Mouse (Mus musculus) embryonic facial prominence, embryonic 11.5 days (tissue): ENCODE measurements around the gene Olfr323. TPM values are rescaled to one million over a fixed set of nuclear protein-coding genes. Genes with fewer than 3 reads are reported as not detected.

Source experiments
- ATAC-seq: fragments of 200-750 bp; cut with Nextera tagmentation; replicated peaks from 2 replicates; pipeline ENCODE4 v1.8.0; 2017; ENCODE audit warnings: low read depth; ENCODE audit not compliant: insufficient number of reproducible peaks, low FRiP score, low TSS enrichment
- DNase-seq: peaks from one replicate; pipeline ENCODE4 v3.0.0-alpha.2; 2015; ENCODE audit warnings: low spot score
- H3K27ac ChIP-seq: fragments of 300-500 bp; sonication (generic); replicated peaks from 2 replicates; pipeline ENCODE4 v1.5.1; 2014; ENCODE audit warnings: mild to moderate bottlenecking, low read depth, low read length, control low read depth
- H3K27me3 ChIP-seq: fragments of 300-500 bp; sonication (generic); 2 replicates; pipeline ENCODE4 v1.6.1; 2014; ENCODE audit warnings: mild to moderate bottlenecking, low read length, moderate library complexity, mixed read lengths; ENCODE audit not compliant: control insufficient read depth, insufficient read depth
- H3K36me3 ChIP-seq: fragments of 300-500 bp; sonication (generic); replicated peaks from 2 replicates; pipeline ENCODE4 v1.6.1; 2014; ENCODE audit warnings: low read depth, mild to moderate bottlenecking, low read length, moderate library complexity, mixed read lengths; ENCODE audit not compliant: control insufficient read depth, insufficient read depth
- H3K4me1 ChIP-seq: fragments of 300-500 bp; sonication (generic); 2 replicates; pipeline ENCODE4 v1.6.1; 2014; ENCODE audit warnings: low read length, mixed read lengths; ENCODE audit not compliant: control insufficient read depth, insufficient read depth
- H3K4me2 ChIP-seq: fragments of 300-500 bp; sonication (generic); 2 replicates; pipeline ENCODE4 v1.6.1; 2014; ENCODE audit warnings: low read depth, mild to moderate bottlenecking, control low read depth, low read length, moderate library complexity
- H3K4me3 ChIP-seq: fragments of 300-500 bp; sonication (generic); 2 replicates; pipeline ENCODE4 v1.5.1; 2014; ENCODE audit warnings: low read depth, low read length, control low read depth
- H3K9ac ChIP-seq: fragments of 300-500 bp; sonication (generic); replicated peaks from 2 replicates; pipeline ENCODE4 v1.6.1; 2014; ENCODE audit warnings: mild to moderate bottlenecking, control low read depth, low read length
- H3K9me3 ChIP-seq: fragments of 300-500 bp; sonication (generic); replicated peaks from 2 replicates; pipeline ENCODE4 v1.6.1; 2016; ENCODE audit warnings: mild to moderate bottlenecking, low read length, inconsistent platforms, mixed read lengths; ENCODE audit not compliant: control insufficient read depth
- WGBS: fragments of 180-500 bp; shearing (Covaris S2); extraction: QIAGEN DNeasy Blood & Tissue Kit; methylation state at CpG from one replicate; pipeline ENCODE4 v1.1.7; 2014; 5-methylcytosine and 5-hydroxymethylcytosine counted together
- polyA plus RNA-seq: library from polyadenylated mRNA; unstranded; fragments of >200 nt; fragmentation: Nextera tagmentation; extraction: Ambion mirVana; gene quantifications from 2 replicates; pipeline ENCODE4 v1.2.1, GENCODE M21; 2014

The Olfr323 gene
- polyA plus RNA-seq, 1 experiment from 2014 or later, result not detected

DNA sequence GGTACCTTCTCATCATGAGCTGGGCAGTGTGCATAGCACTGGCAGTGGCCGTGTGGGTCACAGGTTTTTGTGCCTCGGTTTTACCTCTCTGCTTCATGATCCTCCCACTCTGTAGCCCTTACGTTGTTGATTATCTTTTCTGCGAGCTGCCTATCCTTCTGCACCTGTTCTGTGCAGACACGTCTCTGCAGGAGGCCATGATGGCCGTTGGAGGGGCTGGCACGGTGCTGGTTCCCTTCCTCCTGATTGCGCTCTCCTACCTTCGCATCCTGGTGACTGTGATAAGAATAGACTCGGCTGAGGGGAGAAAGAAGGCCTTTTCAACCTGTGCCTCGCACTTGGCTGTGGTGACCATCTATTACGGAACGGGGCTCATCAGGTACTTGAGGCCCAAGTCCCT, 32.5 kb downstream of the Olfr323 start:
- 87% methylated on average over 13 of the region's 13 CpGs for WGBS
- H3K4me3 ChIP-seq, result no peak overlapping the region
- ATAC-seq (no peak), DNase-seq (no peak)
- H3K36me3 ChIP-seq, result no peaks in the 10 kb centered on the region
- no peak overlapping the region for H3K9ac ChIP-seq
- H3K27me3 ChIP-seq, result no peaks in the 10 kb centered on the region
- H3K9me3 ChIP-seq, result no peaks in the 10 kb centered on the region
- no peaks in the 10 kb centered on the region for H3K4me1 ChIP-seq
- H3K27ac ChIP-seq, result no peak overlapping the region
- no peak overlapping the region for H3K4me2 ChIP-seq

DNA sequence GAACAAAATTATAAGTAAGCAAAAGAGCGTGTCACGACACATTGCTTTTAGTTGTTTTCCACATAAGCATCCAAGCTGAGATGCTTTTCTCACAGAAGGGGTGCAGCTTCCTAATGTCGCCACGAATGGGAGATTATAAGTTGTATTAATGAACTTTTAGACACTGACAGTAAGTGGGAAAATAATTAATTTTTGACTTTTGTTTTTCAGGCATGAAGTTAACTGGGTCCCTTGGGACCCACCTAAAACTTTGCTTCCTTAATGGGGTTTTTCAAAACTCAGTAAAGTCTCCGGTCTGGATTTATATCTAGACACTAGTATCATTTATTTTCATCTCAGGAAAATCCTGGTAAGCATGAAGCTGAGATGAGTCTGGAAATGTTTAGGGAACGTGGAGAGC, 35.5 kb downstream of the Olfr323 start, which contains the start of gene Olfr324:
Gene Olfr324 (plus strand): TSS at position 301 of the 400 bp plus-strand sequence.
- Histone ChIP-seq H3K36me3 (no peaks in the 10 kb centered on the region), H3K27ac (no peak within 1 kb of the TSS), H3K4me1 (no peaks in the 10 kb centered on the region), H3K4me2 (no peak within 1 kb of the TSS), H3K4me3 (no peak within 1 kb of the TSS), H3K27me3 (no peaks in the 10 kb centered on the region), H3K9me3 (no peaks in the 10 kb centered on the region), H3K9ac (no peak within 1 kb of the TSS)
- no peak for ATAC-seq
- no peak for DNase-seq
- WGBS, result 83% methylated on average over 6 of the region's 6 CpGs

DNA sequence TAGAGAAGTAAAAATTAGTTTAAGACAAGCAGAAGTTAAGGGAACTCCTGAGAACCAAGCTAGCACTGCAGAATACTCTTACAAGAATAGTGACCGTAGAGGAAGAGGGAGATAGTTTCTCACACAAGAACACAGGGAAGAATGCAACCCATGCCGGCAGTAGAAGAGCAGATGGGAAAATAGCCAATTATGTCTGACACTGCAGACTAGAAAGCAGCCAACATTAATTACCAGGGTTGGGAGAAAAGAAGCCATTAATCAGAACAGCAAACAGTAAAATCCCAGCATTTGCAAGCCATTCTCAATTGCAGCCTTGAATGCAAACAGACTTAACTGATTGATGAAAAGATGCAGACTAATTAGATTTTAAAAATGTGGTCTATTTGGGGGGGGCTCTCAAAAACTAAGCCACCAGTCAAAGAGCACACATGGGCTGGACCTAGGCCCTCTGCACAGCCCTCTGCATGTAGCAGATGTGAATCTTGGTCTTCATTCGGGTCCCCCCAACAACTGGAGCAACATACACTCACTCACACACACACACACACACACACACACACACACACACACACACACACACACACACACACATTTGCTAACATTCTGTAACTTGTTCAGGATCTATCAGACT, 41.6 kb downstream of the Olfr323 start:
- Histone ChIP-seq H3K4me2 (no peak overlapping the region), H3K9me3 (no peaks in the 10 kb centered on the region), H3K9ac (no peak overlapping the region), H3K4me1 (no peaks in the 10 kb centered on the region), H3K27me3 (no peaks in the 10 kb centered on the region), H3K27ac (no peak overlapping the region), H3K4me3 (no peak overlapping the region), H3K36me3 (no peaks in the 10 kb centered on the region)
- WGBS, result 68% methylated on average over 3 of the region's 3 CpGs
- ATAC-seq (no peak), DNase-seq (no peak)

DNA sequence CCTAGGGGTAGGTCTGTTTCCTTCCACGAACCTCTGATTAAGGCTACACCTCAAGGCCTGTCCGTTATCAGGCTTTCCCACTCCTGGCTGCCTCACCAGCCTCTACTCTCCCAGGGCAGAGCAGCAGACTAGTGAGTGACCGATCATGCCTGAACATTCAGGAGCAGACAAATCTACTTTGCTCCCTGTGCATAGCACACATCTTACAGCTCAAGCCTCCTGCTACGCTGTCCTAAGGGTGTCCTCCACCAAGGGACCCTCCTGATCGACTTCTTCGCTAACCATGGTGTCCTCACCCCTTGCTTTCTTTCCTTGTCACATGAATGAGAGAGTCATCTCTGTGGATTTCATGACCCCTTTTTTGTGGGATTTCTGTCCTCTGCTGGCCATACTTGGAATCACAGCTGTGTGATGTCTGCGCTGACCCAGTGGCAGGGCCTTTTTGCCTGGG, 42.4 kb downstream of the Olfr323 start:
- H3K9me3 ChIP-seq, result no peaks in the 10 kb centered on the region
- no peak overlapping the region for H3K27ac ChIP-seq
- H3K9ac ChIP-seq, result no peak overlapping the region
- H3K4me2 ChIP-seq, result no peak overlapping the region
- H3K36me3 ChIP-seq, result no peaks in the 10 kb centered on the region
- DNase-seq, result peak; percentile 54
- H3K4me1 ChIP-seq, result no peaks in the 10 kb centered on the region
- H3K4me3 ChIP-seq, result no peak overlapping the region
- H3K27me3 ChIP-seq, result no peaks in the 10 kb centered on the region
- no peak for ATAC-seq
- WGBS, result 72% methylated on average over 7 of the region's 7 CpGs

DNA sequence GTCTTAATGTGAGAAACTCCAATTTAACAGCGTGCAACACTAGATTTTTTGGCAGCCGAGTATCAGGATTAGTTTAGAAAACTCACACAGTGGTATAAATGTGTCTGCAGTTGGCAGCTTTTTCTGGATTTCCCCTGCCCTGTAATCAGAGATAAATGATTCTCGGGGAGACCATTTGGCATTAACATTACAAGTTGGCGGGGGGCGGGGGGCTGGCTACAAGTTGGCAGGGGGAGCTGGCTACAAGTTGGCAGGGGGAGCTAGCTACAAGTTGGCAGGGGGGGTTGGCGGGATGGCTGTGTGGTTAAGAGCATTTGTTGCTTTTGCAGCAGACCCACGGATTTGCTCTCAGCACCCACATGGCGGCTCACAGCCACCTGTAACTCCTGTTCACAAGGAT, 51.7 kb downstream of the Olfr323 start:
- no peaks in the 10 kb centered on the region for H3K4me1 ChIP-seq
- no peak for ATAC-seq
- no peak overlapping the region for H3K9ac ChIP-seq
- H3K4me3 ChIP-seq, result no peak overlapping the region
- no peaks in the 10 kb centered on the region for H3K36me3 ChIP-seq
- H3K27ac ChIP-seq, result no peak overlapping the region
- H3K9me3 ChIP-seq, result no peaks in the 10 kb centered on the region
- H3K27me3 ChIP-seq, result no peaks in the 10 kb centered on the region
- no peak overlapping the region for H3K4me2 ChIP-seq
- DNase-seq, result no peak
- 82% methylated on average over 8 of the region's 8 CpGs for WGBS

DNA sequence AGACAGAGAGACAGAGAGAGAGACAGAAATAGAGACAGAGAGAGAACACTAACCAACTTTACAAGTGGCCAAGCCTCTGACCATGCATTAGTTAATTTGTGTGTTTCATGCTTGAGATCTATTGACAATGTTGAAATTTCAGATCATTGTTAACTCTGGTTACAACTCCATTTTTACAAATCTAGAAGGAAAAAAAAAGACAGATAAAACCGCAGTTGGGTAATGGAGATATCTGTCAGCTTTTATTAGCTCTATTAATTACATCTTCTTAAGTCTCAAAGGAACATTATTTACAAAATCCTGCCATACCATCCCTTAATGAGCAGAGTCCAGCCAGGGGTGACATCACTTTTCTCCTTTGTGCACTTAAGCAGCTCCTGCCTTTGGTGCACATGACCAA, 52.9 kb downstream of the Olfr323 start, which contains the start of gene Olfr325:
Gene Olfr325 (plus strand): TSS at position 301 of the 400 bp plus-strand sequence.
- no peak within 1 kb of the TSS for H3K4me2 ChIP-seq
- no peaks in the 10 kb centered on the region for H3K4me1 ChIP-seq
- H3K9ac ChIP-seq, result no peak within 1 kb of the TSS
- DNase-seq (no peak), ATAC-seq (no peak)
- no peaks in the 10 kb centered on the region for H3K36me3 ChIP-seq
- no peak within 1 kb of the TSS for H3K4me3 ChIP-seq
- WGBS, result 83% methylated on average over 1 of the region's 1 CpGs
- no peaks in the 10 kb centered on the region for H3K9me3 ChIP-seq
- H3K27ac ChIP-seq, result no peak within 1 kb of the TSS
- no peaks in the 10 kb centered on the region for H3K27me3 ChIP-seq

Other genes starting within 250 kb of the Olfr323 start
- not detected in 2 replicates for gene 1810065E05Rik, start 209.4 kb downstream of the Olfr323 start, polyA plus RNA-seq
- gene Gm12253, start 197.9 kb downstream of the Olfr323 start, polyA plus RNA-seq, result not detected in 2 replicates
- gene Lypd9, start 177.6 kb downstream of the Olfr323 start, polyA plus RNA-seq, result not detected in 2 replicates
- not detected in 2 replicates for gene Olfr30, start 168.2 kb downstream of the Olfr323 start, polyA plus RNA-seq
- gene Olfr332, start 137.9 kb downstream of the Olfr323 start, polyA plus RNA-seq, result not detected in 2 replicates
- gene Olfr331, start 127.9 kb downstream of the Olfr323 start, polyA plus RNA-seq, result not detected in 2 replicates
- gene Olfr330, start 95.7 kb downstream of the Olfr323 start, polyA plus RNA-seq, result not detected in 2 replicates
- not detected in 2 replicates for gene Olfr329-ps, start 84.1 kb downstream of the Olfr323 start, polyA plus RNA-seq
- 0.07 TPM in 1 of 2 replicates, not detected in the other for gene Olfr328, start 74.9 kb downstream of the Olfr323 start, polyA plus RNA-seq
- not detected in 2 replicates for gene Olfr224, start 59.9 kb downstream of the Olfr323 start, polyA plus RNA-seq
- not detected in 2 replicates for gene Olfr325, start 52.8 kb downstream of the Olfr323 start, polyA plus RNA-seq
- not detected in 2 replicates for gene Olfr324, start 35.4 kb downstream of the Olfr323 start, polyA plus RNA-seq
- not detected in 2 replicates for gene 2210407C18Rik, start 14.4 kb downstream of the Olfr323 start, polyA plus RNA-seq
- 0.28 and 0.43 TPM in 2 replicates for gene Trim58, start 10.0 kb upstream of the Olfr323 start, polyA plus RNA-seq
- gene Olfr322, start 28.3 kb upstream of the Olfr323 start, polyA plus RNA-seq, result not detected in 2 replicates
- not detected in 2 replicates for gene Olfr320, start 50.6 kb upstream of the Olfr323 start, polyA plus RNA-seq
- not detected in 2 replicates for gene Olfr319, start 68.7 kb upstream of the Olfr323 start, polyA plus RNA-seq
- gene Olfr318, start 93.5 kb upstream of the Olfr323 start, polyA plus RNA-seq, result not detected in 2 replicates
- not detected in 2 replicates for gene Olfr317, start 108.7 kb upstream of the Olfr323 start, polyA plus RNA-seq
- gene Olfr316, start 122.2 kb upstream of the Olfr323 start, polyA plus RNA-seq, result not detected in 2 replicates
- gene Olfr315, start 142.7 kb upstream of the Olfr323 start, polyA plus RNA-seq, result not detected in 2 replicates
- not detected in 2 replicates for gene Olfr314, start 152.5 kb upstream of the Olfr323 start, polyA plus RNA-seq
- gene Fam183b, start 171.5 kb upstream of the Olfr323 start, polyA plus RNA-seq, result 2.2 and 2.6 TPM in 2 replicates
- gene Olfr313, start 184.5 kb upstream of the Olfr323 start, polyA plus RNA-seq, result not detected in 2 replicates
- gene Olfr312, start 198.7 kb upstream of the Olfr323 start, polyA plus RNA-seq, result not detected in 2 replicates
- gene Olfr311, start 208.8 kb upstream of the Olfr323 start, polyA plus RNA-seq, result not detected in 2 replicates
- gene Gm12258, start 216.7 kb upstream of the Olfr323 start, polyA plus RNA-seq, result 14.2 and 14.4 TPM in 2 replicates
- gene 2810021J22Rik, start 236.7 kb upstream of the Olfr323 start, polyA plus RNA-seq, result 10.4 and 11.2 TPM in 2 replicates